Mouse (Mus musculus): ENCODE data around the gene Ripor3.

GRCm38 (mm10) chr2:167982646-167983045, 27.8 kb downstream of the Ripor3 start:
- no peak for TF ChIP-seq MAFK (IDR thresholded peaks at IDR 0.05; ENCODE audit: insufficient read depth, low read depth, low read length)
- no peak for TF ChIP-seq HCFC1 (IDR thresholded peaks at IDR 0.05; ENCODE audit: borderline replicate concordance, insufficient read depth, low read length)
- TF ChIP-seq ZC3H11A (IDR thresholded peaks at IDR 0.05; ENCODE audit: borderline replicate concordance, low read depth, low read length) = no peak
- no peak for TF ChIP-seq ZNF384 (IDR thresholded peaks at IDR 0.05; ENCODE audit: low read depth, low read length)
- no peak for TF ChIP-seq CHD2 (IDR thresholded peaks at IDR 0.05; ENCODE audit: low read depth, low read length)

Data from ES-E14 (cell line).